Mouse (Mus musculus): ENCODE results near the gene Siglecf. TPM values are rescaled to one million over a fixed set of nuclear protein-coding genes. Genes with fewer than 3 reads are reported as not detected.

Siglecf gene
- 1.7 and 1.8 TPM in 2 replicates for polyA plus RNA-seq (2012; rRNA removed)

DNA sequence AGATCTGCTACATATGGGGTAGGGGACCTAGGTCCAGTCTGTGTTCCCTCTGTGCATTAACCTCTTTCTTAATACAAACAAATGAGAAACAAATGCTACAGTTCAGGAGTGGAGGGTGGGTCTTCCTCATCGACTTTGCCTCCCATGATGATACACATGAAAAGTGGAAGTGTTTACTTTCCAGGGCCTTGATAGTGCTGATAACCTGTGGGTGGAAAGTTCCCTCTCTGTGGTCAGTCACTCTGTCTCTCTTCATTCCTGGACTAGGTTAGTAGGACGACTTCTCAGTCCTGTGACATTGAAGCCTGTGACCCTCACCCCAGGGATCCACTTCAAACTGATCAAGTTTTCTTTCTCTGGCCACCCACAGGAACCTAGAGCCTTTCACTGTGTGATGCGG, at the start of gene Siglecf:
Gene Siglecf (plus strand): TSS at position 188 of the 400 bp plus-strand sequence.

DNA sequence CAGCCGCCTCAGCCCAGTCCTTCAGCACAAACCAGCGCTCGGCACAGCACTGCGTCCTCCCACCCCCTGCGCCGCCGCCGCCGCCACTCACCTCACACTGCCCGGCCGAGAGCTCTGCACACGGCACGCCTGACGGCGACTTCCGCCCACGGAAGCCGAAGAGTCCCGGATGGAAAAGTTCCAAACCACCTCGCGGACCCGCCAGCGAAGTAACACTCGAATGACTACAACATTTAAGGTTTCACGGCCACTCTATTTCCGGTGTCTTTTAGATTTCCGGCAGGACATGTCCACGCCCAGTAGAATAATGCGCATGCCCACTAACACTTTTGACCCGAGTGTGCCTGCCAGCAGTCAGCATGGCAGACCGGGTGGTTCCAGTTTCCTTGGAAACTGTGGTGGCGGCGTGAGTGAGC, 38.1 kb upstream of the Siglecf start, which contains the start of gene Zfp715:
Gene Zfp715 (minus strand): TSS at position 282 of the 416 bp plus-strand sequence.

DNA sequence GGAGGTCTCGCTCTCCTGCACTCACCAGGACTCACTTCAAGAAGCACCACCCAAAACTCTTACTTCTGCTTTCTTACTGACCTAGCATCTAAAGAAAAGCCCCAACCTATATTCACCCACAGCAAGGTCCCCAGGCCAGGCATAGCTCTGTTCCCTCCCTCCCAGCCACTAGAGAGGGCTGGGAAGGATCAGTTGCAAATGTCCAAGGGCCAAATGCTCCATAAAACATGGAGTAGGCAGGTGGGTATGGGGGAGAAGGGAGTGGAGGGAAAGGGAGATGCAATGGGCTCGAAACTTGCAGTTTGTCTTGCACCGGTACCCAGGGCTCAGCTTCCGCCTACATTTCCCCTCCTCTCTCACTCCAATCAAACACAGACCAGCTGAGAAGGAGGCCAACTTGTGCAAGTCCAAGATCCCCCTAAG, 57.0 kb downstream of the Siglecf start, which contains the start of gene Siglecg:
Gene Siglecg (plus strand): TSS at position 74 of the 423 bp plus-strand sequence.

Other genes starting within 250 kb of the Siglecf start
- gene Zfp936, start 237.1 kb upstream of the Siglecf start, polyA plus RNA-seq (2012; rRNA removed), result not detected in 2 replicates
- 4.6 and 5.2 TPM in 2 replicates for gene Zfp715, start 38.0 kb upstream of the Siglecf start, polyA plus RNA-seq (2012; rRNA removed)
- gene Siglecg, start 56.9 kb downstream of the Siglecf start, polyA plus RNA-seq (2012; rRNA removed), result 5.8 and 6.3 TPM in 2 replicates
- 0.06 and 0.07 TPM in 2 replicates for gene Lim2, start 76.3 kb downstream of the Siglecf start, polyA plus RNA-seq (2012; rRNA removed)
- 6.7 and 6.9 TPM in 2 replicates for gene Nkg7, start 85.7 kb downstream of the Siglecf start, polyA plus RNA-seq (2012; rRNA removed)
- gene Cldnd2, start 89.4 kb downstream of the Siglecf start, polyA plus RNA-seq (2012; rRNA removed), result 0.56 and 1.4 TPM in 2 replicates
- 327 and 343 TPM in 2 replicates for gene Etfb, start 92.7 kb downstream of the Siglecf start, polyA plus RNA-seq (2012; rRNA removed)
- 0.08 and 0.30 TPM in 2 replicates for gene Gm45233, start 92.8 kb downstream of the Siglecf start, polyA plus RNA-seq (2012; rRNA removed)
- 0.81 and 0.91 TPM in 2 replicates for gene Vsig10l, start 111.8 kb downstream of the Siglecf start, polyA plus RNA-seq (2012; rRNA removed)
- gene Iglon5, start 138.7 kb downstream of the Siglecf start, polyA plus RNA-seq (2012; rRNA removed), result 0.01 and 0.03 TPM in 2 replicates
- gene 4931406B18Rik, start 154.6 kb downstream of the Siglecf start, polyA plus RNA-seq (2012; rRNA removed), result not detected in 2 replicates
- 9.2 and 11.9 TPM in 2 replicates for gene Cd33, start 193.1 kb downstream of the Siglecf start, polyA plus RNA-seq (2012; rRNA removed)
- gene Zfp658, start 210.9 kb downstream of the Siglecf start, polyA plus RNA-seq (2012; rRNA removed), result 0.45 and 0.46 TPM in 2 replicates
- gene Zfp719, start 228.3 kb downstream of the Siglecf start, polyA plus RNA-seq (2012; rRNA removed), result 1.0 and 1.1 TPM in 2 replicates

Data from liver, embryonic 18 days (tissue).